1 mouse cellular context compared by ENCODE assay signal in genomic region chr10:4391076-4391475, GRCm38 (mm10).
TF ChIP-seq lines count a peak whose summit lies in the region.

No protein-coding gene starts in this region.

TF ChIP-seq in MEL, 35 proteins besides CTCF, POLR2A, EP300 and RAD21 (continued from another document):
- no peak for TF ChIP-seq USF2 (IDR thresholded peaks at IDR 0.05; ENCODE audit: borderline replicate concordance in 1 of 2, insufficient read depth in 1 of 2, low read depth in 1 of 2, low read length in 2 of 2)
- no peak for TF ChIP-seq E2F4 (IDR thresholded peaks at IDR 0.05; ENCODE audit: borderline replicate concordance, low read depth, low read length)
- no peak for TF ChIP-seq TCF12 (IDR thresholded peaks at IDR 0.05; ENCODE audit: low read depth, low read length)
